Mouse (Mus musculus): ENCODE results near the gene Simc1.
"Not testable (repeated sequence)": the region's sequence is repeated elsewhere in the genome, so short reads cannot be mapped to it uniquely, and the experiment has no call there.

The Simc1 gene

GRCm38 (mm10) chr13:54503604-54504521, at the start of gene Simc1:
Gene Simc1 (plus strand): TSS chr13:54503779.
- DNase-seq (ENCODE audit: low spot score in 2 of 2), result peak; percentile 64 to 77

- peak in 1 of 2 experiments; percentile 37 for DNase-seq (ENCODE audit: low spot score in 2 of 2)
These were observed 46.5 kb upstream of the Simc1 start for GRCm38 (mm10) chr13:54457062-54457461.

GRCm38 (mm10) chr13:54459282-54459681, 44.3 kb upstream of the Simc1 start:
- no peak for DNase-seq (ENCODE audit: low spot score in 2 of 2)

GRCm38 (mm10) chr13:54468098-54469011, 35.2 kb upstream of the Simc1 start, which contains the start of gene Thoc3:
Gene Thoc3 (minus strand): TSS chr13:54468849.
- DNase-seq (ENCODE audit: low spot score in 2 of 2), result peak; percentile 77 to 85

GRCm38 (mm10) chr13:54469012-54469354, 34.6 kb upstream of the Simc1 start:
- no peak for DNase-seq (ENCODE audit: low spot score in 2 of 2)

GRCm38 (mm10) chr13:54471967-54472366, 31.6 kb upstream of the Simc1 start:
- DNase-seq (ENCODE audit: low spot score in 2 of 2), result no peak

GRCm38 (mm10) chr13:54474996-54475395, 28.6 kb upstream of the Simc1 start:
- DNase-seq (ENCODE audit: low spot score in 2 of 2), result no peak

- DNase-seq (ENCODE audit: low spot score in 2 of 2), result no peak
These were observed 27.9 kb upstream of the Simc1 start for GRCm38 (mm10) chr13:54475702-54476101.

- DNase-seq (ENCODE audit: low spot score in 2 of 2), result no peak
These were observed 24.3 kb upstream of the Simc1 start for GRCm38 (mm10) chr13:54479286-54479685.

- no peak for DNase-seq (ENCODE audit: low spot score in 2 of 2)
These were observed 22.1 kb upstream of the Simc1 start for GRCm38 (mm10) chr13:54481498-54481897.

- DNase-seq (ENCODE audit: low spot score in 2 of 2), result no peak
These were observed 13.2 kb upstream of the Simc1 start for GRCm38 (mm10) chr13:54490411-54490810.

- DNase-seq (ENCODE audit: low spot score in 2 of 2), result no peak
These were observed 12.2 kb upstream of the Simc1 start for GRCm38 (mm10) chr13:54491381-54491780.

GRCm38 (mm10) chr13:54499551-54499950, 4.0 kb upstream of the Simc1 start:
- DNase-seq (ENCODE audit: low spot score in 2 of 2), result not testable (repeated sequence)

- DNase-seq (ENCODE audit: low spot score in 2 of 2), result no peak
These were observed 2.2 kb upstream of the Simc1 start for GRCm38 (mm10) chr13:54501352-54501751.

- DNase-seq (ENCODE audit: low spot score in 2 of 2), result no peak
These were observed 1.5 kb upstream of the Simc1 start for GRCm38 (mm10) chr13:54501957-54502690.

- no peak for DNase-seq (ENCODE audit: low spot score in 2 of 2)
These were observed 338 bp upstream of the Simc1 start for GRCm38 (mm10) chr13:54503278-54503603.

GRCm38 (mm10) chr13:54504611-54505260, 1.2 kb downstream of the Simc1 start:
- DNase-seq (ENCODE audit: low spot score in 2 of 2), result peak in 1 of 2 experiments; percentile 4

GRCm38 (mm10) chr13:54505920-54506319, 2.3 kb downstream of the Simc1 start:
- no peak for DNase-seq (ENCODE audit: low spot score in 2 of 2)

- DNase-seq (ENCODE audit: low spot score in 2 of 2), result peak in 1 of 2 experiments; percentile 30
These were observed 16.6 kb downstream of the Simc1 start for GRCm38 (mm10) chr13:54520221-54520620.

GRCm38 (mm10) chr13:54521181-54521580, 17.6 kb downstream of the Simc1 start:
- DNase-seq (ENCODE audit: low spot score in 2 of 2), result no peak

- no peak for DNase-seq (ENCODE audit: low spot score in 2 of 2)
These were observed 23.6 kb downstream of the Simc1 start for GRCm38 (mm10) chr13:54527140-54527539.
